Mouse (Mus musculus) CH12.LX (cell line): Measurements from ENCODE around the gene Gm49318.

Experiments
- CTCF ChIP-seq, 2 experiments: IDR thresholded peaks in 1 of 2; conservative IDR thresholded peaks in 1 of 2; 2 replicates each; pipeline ENCODE4 v1.5.1; 2011 to 2012; ENCODE audit warnings: low read depth in 2 of 2, low read length in 2 of 2, improper control_type of control experiment in 1 of 2, inconsistent platforms in 1 of 2, mild to moderate bottlenecking in 1 of 2, moderate library complexity in 1 of 2
- E2F4 ChIP-seq: IDR thresholded peaks from 2 replicates; pipeline ENCODE4 v1.6.1; 2011; ENCODE audit warnings: low read depth, low read length, improper control_type of control experiment; ENCODE audit not compliant: insufficient replicate concordance
- EP300 ChIP-seq: IDR thresholded peaks from 2 replicates; pipeline ENCODE4 v1.6.1; 2011; ENCODE audit warnings: low read length, improper control_type of control experiment
- ETS1 ChIP-seq: conservative IDR thresholded peaks from 2 replicates; pipeline ENCODE4 v1.6.1; 2012; ENCODE audit warnings: low read depth, mild to moderate bottlenecking, inconsistent platforms, low read length, improper control_type of control experiment, moderate library complexity
- HCFC1 ChIP-seq: IDR thresholded peaks from 2 replicates; pipeline ENCODE4 v1.6.1; 2012; ENCODE audit warnings: low read depth, mild to moderate bottlenecking, inconsistent platforms, low read length, improper control_type of control experiment
- KAT2A ChIP-seq: IDR thresholded peaks from 2 replicates; pipeline ENCODE4 v1.6.1; 2012; ENCODE audit warnings: low read length, improper control_type of control experiment, inconsistent platforms; ENCODE audit not compliant: insufficient replicate concordance
- MAZ ChIP-seq: IDR thresholded peaks from 2 replicates; pipeline ENCODE4 v1.6.1; 2012; ENCODE audit warnings: low read depth, mild to moderate bottlenecking, inconsistent platforms, low read length, improper control_type of control experiment, moderate library complexity
- MXI1 ChIP-seq: IDR thresholded peaks from 2 replicates; pipeline ENCODE4 v1.6.1; 2011; ENCODE audit warnings: mild to moderate bottlenecking, low read depth, low read length, improper control_type of control experiment
- POLR2A ChIP-seq: IDR thresholded peaks from 2 replicates; pipeline ENCODE4 v1.6.1; 2011; ENCODE audit warnings: low read depth, mild to moderate bottlenecking, improper control_type of control experiment, low read length
- TCF12 ChIP-seq: IDR thresholded peaks from 2 replicates; pipeline ENCODE4 v1.6.1; 2014; ENCODE audit warnings: low read depth, mild to moderate bottlenecking, inconsistent platforms, low read length, improper control_type of control experiment
- ZC3H11A ChIP-seq: IDR thresholded peaks from 2 replicates; pipeline ENCODE4 v1.6.1; 2012; ENCODE audit warnings: low read depth, mild to moderate bottlenecking, inconsistent platforms, low read length, improper control_type of control experiment
- ZKSCAN1 ChIP-seq: IDR thresholded peaks from 2 replicates; pipeline ENCODE4 v1.6.1; 2012; ENCODE audit warnings: low read depth, inconsistent platforms, low read length, improper control_type of control experiment, borderline replicate concordance

GRCm38 (mm10) chr9:22057031-22057517, 14.0 kb downstream of the Gm49318 start:
- TF ChIP-seq MAZ (no peak), ETS1 (no peak), CTCF (conservative IDR thresholded peaks at IDR 0.05 in 1 of 2, IDR thresholded peaks at IDR 0.05 in 1 of 2; ENCODE audit: low read depth in 2 of 2, low read length in 2 of 2) (no peak), ZKSCAN1 (no peak), HCFC1 (no peak), EP300 (no peak), E2F4 (no peak), POLR2A (no peak), TCF12 (no peak), MXI1 (no peak), KAT2A (no peak), ZC3H11A (no peak)
